Mouse (Mus musculus): ENCODE results near the gene Tmem211. TPM values are rescaled to one million over a fixed set of nuclear protein-coding genes. Genes with fewer than 3 reads are reported as not detected.

Gene Tmem211
- polyA plus RNA-seq, 1 experiment from 2014 or later = not detected

- TF ChIP-seq CTCF (IDR thresholded peaks at IDR 0.05) = no peak
- POLR2A ChIA-PET = interaction anchor here (1.5 kb wide), 1 partner anchor 10 kb away, joined by 3 read pairs; no protein-coding TSS in a partner anchor
- ATAC-seq = no peak
- H3K27me3 ChIP-seq = no peaks in the 10 kb centered on the region
- CTCF ChIA-PET = interaction anchor here (1.0 to 2.0 kb wide), 2 partner anchors 17 to 29 kb away, joined by 3 to 6 read pairs; partner anchors contain the start of gene Tmem211
- in situ Hi-C loops (cut with MboI; ENCODE audit: low pct_unique_long_range_greater_than_20kb) = no loop called here
- no peak for DNase-seq (ENCODE audit: low read depth, low spot score)
These were observed 29.6 kb upstream of the Tmem211 start for GRCm38 (mm10) chr5:113196916-113197794.

- POLR2A ChIA-PET = interaction anchor here (1.5 kb wide), 1 partner anchor 12 kb away, joined by 3 read pairs; no protein-coding TSS in a partner anchor
- DNase-seq (ENCODE audit: low read depth, low spot score) (no peak), ATAC-seq (no peak)
- TF ChIP-seq CTCF (IDR thresholded peaks at IDR 0.05) = no peak
- no peaks in the 10 kb centered on the region for H3K27me3 ChIP-seq
- CTCF ChIA-PET = no interaction called here
- in situ Hi-C loops (cut with MboI; ENCODE audit: low pct_unique_long_range_greater_than_20kb) = no loop called here
These were observed 27.5 kb upstream of the Tmem211 start for GRCm38 (mm10) chr5:113199126-113199771.

DNA sequence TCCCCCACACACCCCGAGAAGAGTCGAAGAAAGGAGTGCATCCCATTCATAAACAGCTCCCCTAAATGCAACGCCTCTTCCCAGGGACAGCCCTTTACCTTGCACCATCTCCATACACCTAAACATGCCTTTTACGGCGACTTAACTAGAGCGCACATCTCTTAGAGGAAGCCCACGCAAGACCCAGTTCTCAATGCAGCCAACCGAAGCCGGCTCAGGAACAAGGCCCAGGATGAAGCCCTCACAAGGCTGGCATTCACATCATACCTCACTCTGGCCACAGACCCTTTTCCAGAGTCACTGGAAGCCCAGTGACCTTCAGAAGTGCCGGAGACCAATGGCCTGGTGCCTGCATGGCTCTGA lies 27.0 kb upstream of the Tmem211 start:
- CTCF ChIA-PET = no interaction called here
- in situ Hi-C loops (cut with MboI; ENCODE audit: low pct_unique_long_range_greater_than_20kb) = loop anchor here (25.0 kb wide), 1 partner anchor 688 kb away; no protein-coding TSS in a partner anchor
- POLR2A ChIA-PET = no interaction called here
- H3K27me3 ChIP-seq = no peaks in the 10 kb centered on the region
- ATAC-seq = no peak
- no peak for TF ChIP-seq CTCF (IDR thresholded peaks at IDR 0.05)
- no peak for DNase-seq (ENCODE audit: low read depth, low spot score)

DNA sequence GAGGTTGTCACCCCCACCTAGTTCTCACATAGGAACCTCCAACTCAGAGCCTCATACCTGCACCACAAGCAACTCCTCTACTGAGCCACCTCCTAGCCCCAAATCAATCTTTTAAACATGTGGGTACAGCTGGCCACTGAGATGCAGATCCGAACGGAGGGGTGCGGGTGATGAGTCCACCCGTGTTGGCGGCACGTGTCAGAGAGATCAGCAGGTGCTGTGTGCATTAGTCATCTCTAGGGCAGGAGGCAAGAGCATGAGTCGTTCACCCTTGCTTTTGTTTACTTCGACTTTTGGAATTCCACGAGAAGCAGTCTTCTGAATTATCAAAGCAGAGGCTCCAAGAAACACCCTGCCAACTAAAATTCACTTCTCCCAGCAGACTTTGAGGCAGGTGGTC lies 22.5 kb upstream of the Tmem211 start:
- CTCF ChIA-PET = interaction anchor here (0.7 to 1.5 kb wide), 6 partner anchors 9 to 24 kb away, joined by 3 to 7 read pairs (median 4); partner anchors contain the start of gene Tmem211
- POLR2A ChIA-PET = interaction anchor here (1.3 to 1.5 kb wide), 2 partner anchors 15 to 19 kb away, joined by 4 to 6 read pairs; no protein-coding TSS in a partner anchor
- in situ Hi-C loops (cut with MboI; ENCODE audit: low pct_unique_long_range_greater_than_20kb) = loop anchor here (25.0 kb wide), 1 partner anchor 683 kb away; no protein-coding TSS in a partner anchor
- ATAC-seq = no peak
- DNase-seq (ENCODE audit: low read depth, low spot score) = no peak
- no peaks in the 10 kb centered on the region for H3K27me3 ChIP-seq
- TF ChIP-seq CTCF (IDR thresholded peaks at IDR 0.05) = no peak

DNA sequence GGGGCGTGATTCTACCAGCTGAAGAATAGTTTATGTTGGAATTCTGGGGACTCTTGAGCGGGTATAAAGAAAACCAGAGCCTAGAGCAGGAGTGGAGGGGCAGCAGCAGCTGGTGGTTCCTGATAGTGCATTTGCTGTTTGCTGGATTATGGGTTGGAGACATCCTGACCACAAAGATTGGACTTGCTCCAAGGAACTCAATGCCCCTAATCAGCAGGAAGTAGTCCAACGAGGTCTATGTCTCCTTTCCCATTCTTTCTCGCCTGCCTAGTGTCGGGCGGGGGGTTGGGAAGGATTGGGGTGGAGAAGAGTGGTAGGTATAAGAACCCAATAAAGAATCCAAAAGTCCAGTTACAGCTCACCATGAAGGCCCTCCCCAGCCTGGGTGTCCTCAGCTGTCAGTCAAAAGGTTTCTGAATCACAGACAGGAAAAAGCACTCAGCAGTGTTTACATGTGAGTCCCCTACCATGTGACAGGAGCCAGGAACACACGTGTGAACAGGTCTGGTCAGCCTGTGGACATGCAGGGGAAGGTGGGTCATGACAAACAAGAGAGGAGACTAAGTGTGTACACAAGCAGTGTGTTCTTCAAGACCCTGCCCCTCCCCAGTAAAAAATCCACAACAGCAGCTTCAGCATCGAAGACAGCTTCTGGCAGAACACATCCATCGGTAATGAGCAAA lies 19.9 kb upstream of the Tmem211 start:
- ATAC-seq (no peak), DNase-seq (ENCODE audit: low read depth, low spot score) (no peak)
- TF ChIP-seq CTCF (IDR thresholded peaks at IDR 0.05) = no peak
- no peaks in the 10 kb centered on the region for H3K27me3 ChIP-seq
- in situ Hi-C loops (cut with MboI; ENCODE audit: low pct_unique_long_range_greater_than_20kb) = loop anchor here (25.0 kb wide), 1 partner anchor 680 kb away; no protein-coding TSS in a partner anchor
- CTCF ChIA-PET = interaction anchor here (1.2 to 2.7 kb wide), 5 partner anchors 10 to 39 kb away, joined by 3 to 13 read pairs (median 4); partner anchors contain the start of gene Tmem211
- POLR2A ChIA-PET = interaction anchor here (1.0 to 1.3 kb wide), 2 partner anchors 9 to 13 kb away, joined by 3 to 4 read pairs; no protein-coding TSS in a partner anchor

GRCm38 (mm10) chr5:113208048-113208447 lies 18.7 kb upstream of the Tmem211 start:
- no peak for ATAC-seq
- no peaks in the 10 kb centered on the region for H3K27me3 ChIP-seq
- ChIA-PET POLR2A (interaction anchor here (1.0 to 1.2 kb wide), 2 partner anchors 8 to 46 kb away, joined by 3 to 4 read pairs; no protein-coding TSS in a partner anchor), CTCF (interaction anchor here (1.2 to 2.7 kb wide), 4 partner anchors 12 to 28 kb away, joined by 3 to 13 read pairs (median 4); partner anchors contain the start of gene Tmem211)
- no peak for TF ChIP-seq CTCF (IDR thresholded peaks at IDR 0.05)
- DNase-seq (ENCODE audit: low read depth, low spot score) = no peak
- in situ Hi-C loops (cut with MboI; ENCODE audit: low pct_unique_long_range_greater_than_20kb) = loop anchor here (25.0 kb wide), 1 partner anchor 679 kb away; no protein-coding TSS in a partner anchor

GRCm38 (mm10) chr5:113208622-113209400 lies 17.9 kb upstream of the Tmem211 start:
- ChIA-PET POLR2A (interaction anchor here (0.7 to 1.2 kb wide), 2 partner anchors 17 to 46 kb away, joined by 3 read pairs; no protein-coding TSS in a partner anchor), CTCF (interaction anchor here (1.2 to 2.7 kb wide), 4 partner anchors 11 to 29 kb away, joined by 3 to 13 read pairs (median 4); partner anchors contain the start of gene Tmem211)
- no peaks in the 10 kb centered on the region for H3K27me3 ChIP-seq
- no peak for TF ChIP-seq CTCF (IDR thresholded peaks at IDR 0.05)
- DNase-seq (ENCODE audit: low read depth, low spot score) (no peak), ATAC-seq (no peak)
- in situ Hi-C loops (cut with MboI; ENCODE audit: low pct_unique_long_range_greater_than_20kb) = loop anchor here (25.0 kb wide), 1 partner anchor 678 kb away; no protein-coding TSS in a partner anchor

- DNase-seq (ENCODE audit: low read depth, low spot score) (no peak), ATAC-seq (no peak)
- ChIA-PET CTCF (interaction anchor here (1.2 to 2.7 kb wide), 3 partner anchors 13 to 29 kb away, joined by 4 to 13 read pairs (median 4); partner anchors contain the start of gene Tmem211), POLR2A (interaction anchor here (0.7 kb wide), 1 partner anchor 17 kb away, joined by 3 read pairs; no protein-coding TSS in a partner anchor)
- in situ Hi-C loops (cut with MboI; ENCODE audit: low pct_unique_long_range_greater_than_20kb) = loop anchor here (25.0 kb wide), 1 partner anchor 678 kb away; no protein-coding TSS in a partner anchor
- no peaks in the 10 kb centered on the region for H3K27me3 ChIP-seq
- TF ChIP-seq CTCF (IDR thresholded peaks at IDR 0.05) = no peak
These were observed 17.3 kb upstream of the Tmem211 start for GRCm38 (mm10) chr5:113209401-113209750.

GRCm38 (mm10) chr5:113209898-113210297 lies 16.8 kb upstream of the Tmem211 start:
- POLR2A ChIA-PET = no interaction called here
- CTCF ChIA-PET = interaction anchor here (1.2 to 1.6 kb wide), 2 partner anchors 12 to 16 kb away, joined by 4 read pairs; partner anchors contain the start of gene Tmem211
- no peak for TF ChIP-seq CTCF (IDR thresholded peaks at IDR 0.05)
- in situ Hi-C loops (cut with MboI; ENCODE audit: low pct_unique_long_range_greater_than_20kb) = loop anchor here (25.0 kb wide), 1 partner anchor 677 kb away; no protein-coding TSS in a partner anchor
- no peak for ATAC-seq
- no peaks in the 10 kb centered on the region for H3K27me3 ChIP-seq
- DNase-seq (ENCODE audit: low read depth, low spot score) = no peak

Data from Patski (cell line).